Mouse (Mus musculus): ENCODE data around the gene Farp2.

GRCm38 (mm10) chr1:93543196-93543595 lies 31.3 kb downstream of the Farp2 start:
- TF ChIP-seq CTCF (IDR thresholded peaks at IDR 0.05; ENCODE audit: control insufficient read depth, insufficient read depth, insufficient replicate concordance, low read depth, low read length) (no peak), POLR2A (IDR thresholded peaks at IDR 0.05; ENCODE audit: control insufficient read depth, low read depth, low read length) (no peak)

All from testis, adult 2 months (tissue).